Comparison of ENCODE assay signal across 27 mouse cellular contexts in the genomic region with DNA sequence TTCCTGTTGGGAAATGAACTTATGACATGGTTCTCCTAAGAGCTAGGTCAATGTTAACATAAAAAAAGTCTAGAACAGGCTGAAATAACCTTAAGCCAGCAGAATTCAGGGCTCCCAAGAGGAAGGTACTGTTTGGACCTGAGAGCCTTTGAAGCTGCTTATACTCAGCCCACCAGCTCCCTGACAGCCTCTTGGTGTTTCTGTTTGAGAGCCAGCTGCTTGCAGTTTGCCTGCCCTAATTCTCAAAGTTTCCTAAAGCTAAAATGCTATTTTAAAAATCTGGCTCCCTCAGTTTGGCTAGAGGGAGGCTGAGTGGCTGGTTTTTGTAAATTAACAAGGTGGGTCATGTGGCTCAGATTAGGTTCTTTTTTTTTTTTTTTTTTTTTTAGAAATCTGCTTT.
DNase-seq lines count a peak whose midpoint lies in the region; ATAC-seq and TF ChIP-seq lines count a peak whose summit lies in the region.
"Had no signal": no experiment of that assay in that cellular context is flagged by ENCODE, and none has a peak within 500 bp of the region (broad histone marks: within the 10 kb centered on the region; RNA-seq: fewer than 3 reads in every experiment).

No protein-coding gene starts in this region.

- H3K4me3 ChIP-seq in limb, embryonic 14.5 days (replicated peaks; ENCODE audit: low read length) = no peak overlapping the region
- no peak overlapping the region for H3K4me3 ChIP-seq in limb, embryonic 10.5 days
- H3K4me3 ChIP-seq: embryonic facial prominence, embryonic 13.5 days; forebrain, embryonic 12.5 days; gastrocnemius, adult 2 months; heart, adult 2 months; heart, embryonic 15.5 days; hindbrain, embryonic 10.5 days; intestine, embryonic 15.5 days had no signal

- ATAC-seq in frontal cortex, adult (ENCODE audit: low TSS enrichment) = peak; percentile 81
- no peak for ATAC-seq in limb, embryonic 14.5 days (ENCODE audit: low FRiP score, low read depth)
- ATAC-seq: activated CD4-positive, CD25-positive, alpha-beta regulatory T cell, adult 4 months; forebrain, embryonic 16.5 days; intestine, embryonic 15.5 days; Patski had no signal

- H3K27ac ChIP-seq in limb, embryonic 14.5 days (replicated peaks; ENCODE audit: low read depth, low read length) = no peak overlapping the region
- H3K27ac ChIP-seq in limb, embryonic 10.5 days = no peak overlapping the region
- H3K27ac ChIP-seq: embryonic facial prominence, embryonic 13.5 days; forebrain, embryonic 12.5 days; gastrocnemius, adult 2 months; heart, adult 2 months; heart, embryonic 15.5 days; hindbrain, embryonic 10.5 days; hindbrain, embryonic 14.5 days; intestine, embryonic 15.5 days had no signal

- H3K4me1 ChIP-seq in limb, embryonic 14.5 days (ENCODE audit: control insufficient read depth, insufficient read depth, low read length) = peaks cover 5% of the 10 kb centered on the region
- peaks cover 8% of the 10 kb centered on the region for H3K4me1 ChIP-seq in limb, embryonic 10.5 days
- H3K4me1 ChIP-seq: embryonic facial prominence, embryonic 13.5 days; forebrain, embryonic 12.5 days; heart, embryonic 15.5 days; hindbrain, embryonic 10.5 days; intestine, embryonic 15.5 days had no signal

- no peak for DNase-seq in frontal cortex, postnatal 14 days (ENCODE audit: low spot score in 2 of 2)
- peak; percentile 23 for DNase-seq in limb, embryonic 14.5 days (ENCODE audit: low spot score)
- no peak for DNase-seq in limb, embryonic 10.5 days (ENCODE audit: low spot score)
- peak; percentile 49 for DNase-seq in brain, adult 2 months (ENCODE audit: low read depth, low spot score)
- peak; percentile 21 for DNase-seq in lung, postnatal 14 days
- no peak for DNase-seq in ovary, postnatal 36 days (ENCODE audit: low spot score)
- no peak for DNase-seq in right cerebral cortex, adult 18-20 months
- DNase-seq: adrenal gland, postnatal 14 days; cerebellum, adult 18-20 months; cerebellum, adult 9-11 months; cerebellum, postnatal 36 days; gastrocnemius, adult 2 months; gastrocnemius, postnatal 25 days; heart, adult 2 months; heart, postnatal 14 days had no signal

- H3K4me2 ChIP-seq in limb, embryonic 14.5 days (replicated peaks; ENCODE audit: low read depth, low read length, severe bottlenecking) = no peak overlapping the region
- H3K4me2 ChIP-seq: embryonic facial prominence, embryonic 13.5 days; forebrain, embryonic 12.5 days; heart, embryonic 11.5 days; heart, embryonic 15.5 days; hindbrain, embryonic 14.5 days; intestine, embryonic 15.5 days had no signal

- no peaks in the 10 kb centered on the region for H3K27me3 ChIP-seq in limb, embryonic 14.5 days (ENCODE audit: control insufficient read depth, insufficient read depth, low read length)
- H3K27me3 ChIP-seq in limb, embryonic 10.5 days (ENCODE audit: low read depth, poor library complexity, severe bottlenecking) = no peaks in the 10 kb centered on the region
- H3K27me3 ChIP-seq: CH12.LX; embryonic facial prominence, embryonic 13.5 days; forebrain, embryonic 12.5 days; heart, embryonic 15.5 days; intestine, embryonic 15.5 days; Patski had no signal

- H3K9me3 ChIP-seq in limb, embryonic 14.5 days (ENCODE audit: control insufficient read depth, low read length) = no peaks in the 10 kb centered on the region
- no peaks in the 10 kb centered on the region for H3K9me3 ChIP-seq in limb, embryonic 10.5 days (replicated peaks)
- H3K9me3 ChIP-seq: embryonic facial prominence, embryonic 13.5 days; forebrain, embryonic 12.5 days; heart, embryonic 15.5 days; hindbrain, embryonic 10.5 days; intestine, embryonic 15.5 days had no signal

- no peak for TF ChIP-seq POLR2A in limb, embryonic 14.5 days (IDR thresholded peaks at IDR 0.05; ENCODE audit: borderline replicate concordance, extremely low read depth, insufficient read depth, insufficient read length)

- no peak overlapping the region for H3K9ac ChIP-seq in limb, embryonic 14.5 days (ENCODE audit: low read depth, low read length, severe bottlenecking)
- H3K9ac ChIP-seq: embryonic facial prominence, embryonic 13.5 days; forebrain, embryonic 12.5 days; heart, embryonic 15.5 days; hindbrain, embryonic 14.5 days; intestine, embryonic 15.5 days had no signal

- H3K36me3 ChIP-seq in limb, embryonic 14.5 days (ENCODE audit: control insufficient read depth, insufficient read depth, low read length) = no peaks in the 10 kb centered on the region
- H3K36me3 ChIP-seq in limb, embryonic 10.5 days = no peaks in the 10 kb centered on the region
- H3K36me3 ChIP-seq: embryonic facial prominence, embryonic 13.5 days; forebrain, embryonic 12.5 days; heart, embryonic 15.5 days; hindbrain, embryonic 10.5 days; intestine, embryonic 15.5 days had no signal

Comparison
In these comparisons a context has a peak if more than half of its experiments do, and no peak if none do; other contexts are left out.
1. DNase-seq: peak in limb, embryonic 14.5 days (single experiment), brain, adult 2 months (single experiment) and lung, postnatal 14 days (single experiment); none in frontal cortex, postnatal 14 days (0 of 2), limb, embryonic 10.5 days (single experiment), ovary, postnatal 36 days (single experiment) and right cerebral cortex, adult 18-20 months (single experiment).